Mouse (Mus musculus) heart, adult 11 months (tissue): ENCODE measurements at regions not wholly inside any gene's neighbourhood (a gene's known extent, or its start where the extent isn't known, plus 50 kb on each side); places are given as distances from the start of the nearest gene placed in this dataset.
A peak's percentile ranks its signal among the peaks of the same experiment; 100 is the strongest.

ENCODE experiments used
- DNase-seq: peaks from one replicate; pipeline ENCODE4 v3.0.0; 2022

GRCm38 (mm10) chr15:61133316-61133715 lies 210.5 kb upstream of the A1bg start:
- no peak for DNase-seq

GRCm38 (mm10) chr15:61127971-61128370 lies 205.2 kb upstream of the A1bg start:
- no peak for DNase-seq

- DNase-seq, result no peak
Observed at GRCm38 (mm10) chr15:61127130-61127529, 204.3 kb upstream of the A1bg start.

GRCm38 (mm10) chr15:61116912-61117311 lies 194.1 kb upstream of the A1bg start:
- no peak for DNase-seq

- peak; percentile 91 for DNase-seq
Observed at GRCm38 (mm10) chr15:61109429-61110128, 186.8 kb upstream of the A1bg start.

- DNase-seq, result no peak
Observed at GRCm38 (mm10) chr15:61108957-61109356, 186.1 kb upstream of the A1bg start.

- DNase-seq, result no peak
Observed at GRCm38 (mm10) chr15:61102421-61103412, 179.9 kb upstream of the A1bg start.

- no peak for DNase-seq
Observed at GRCm38 (mm10) chr15:61100807-61101206, 178.0 kb upstream of the A1bg start.

GRCm38 (mm10) chr15:61098968-61099367 lies 176.2 kb upstream of the A1bg start:
- DNase-seq, result no peak

GRCm38 (mm10) chr15:61098519-61098918 lies 175.7 kb upstream of the A1bg start:
- DNase-seq, result no peak

- DNase-seq, result no peak
Observed at GRCm38 (mm10) chr15:61096021-61096781, 173.4 kb upstream of the A1bg start.

GRCm38 (mm10) chr15:61055017-61055609 lies 132.3 kb upstream of the A1bg start:
- DNase-seq, result no peak

GRCm38 (mm10) chr15:61051363-61051762 lies 128.6 kb upstream of the A1bg start:
- no peak for DNase-seq

GRCm38 (mm10) chr15:61009509-61009908 lies 86.7 kb upstream of the A1bg start:
- DNase-seq, result no peak

- peak; percentile 98 for DNase-seq
Observed at GRCm38 (mm10) chr15:61007461-61008059, 84.7 kb upstream of the A1bg start.

- DNase-seq, result peak; percentile 97
Observed at GRCm38 (mm10) chr15:61006608-61007007, 83.8 kb upstream of the A1bg start.

GRCm38 (mm10) chr15:60993971-60994690 lies 71.3 kb upstream of the A1bg start:
- no peak for DNase-seq

- peak; percentile 75 for DNase-seq
Observed at GRCm38 (mm10) chr15:60993394-60993793, 70.6 kb upstream of the A1bg start.

- no peak for DNase-seq
Observed at GRCm38 (mm10) chr15:60982576-60982975, 59.8 kb upstream of the A1bg start.
